In the genomic region with DNA sequence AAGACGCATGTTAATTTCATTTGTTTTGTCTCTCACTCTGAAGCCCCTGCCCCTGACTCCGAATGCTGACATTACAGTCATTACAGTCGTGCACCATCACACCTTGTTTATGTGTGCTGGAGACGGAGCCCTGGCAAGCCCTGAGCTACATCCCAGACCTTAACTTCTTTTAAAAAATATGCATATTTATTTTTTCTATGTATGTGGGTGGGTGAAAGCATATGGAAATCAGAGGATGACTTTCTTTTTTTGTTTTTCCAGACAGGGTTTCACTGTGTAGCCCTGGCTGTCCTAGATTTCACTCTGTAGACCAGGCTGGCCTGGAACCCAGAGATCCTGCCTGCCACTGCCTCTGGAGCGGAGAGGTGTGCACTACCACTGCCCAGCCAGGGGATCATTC, we compare ENCODE assay signal across 18 mouse cellular contexts. TPM values are rescaled to one million over a fixed set of nuclear protein-coding genes. Genes with fewer than 3 reads are reported as not detected.
DNase-seq lines count a peak whose midpoint lies in the region; ATAC-seq and TF ChIP-seq lines count a peak whose summit lies in the region.
"Had no signal": no experiment of that assay in that cellular context is flagged by ENCODE, and none has a peak within 500 bp of the region (broad histone marks: within the 10 kb centered on the region; RNA-seq: fewer than 3 reads in every experiment).

No protein-coding gene starts in this region.

- no peak overlapping the region for H3K4me2 ChIP-seq in lung, embryonic 15.5 days
- H3K4me2 ChIP-seq: embryonic facial prominence, embryonic 12.5 days; forebrain, embryonic 13.5 days; forebrain, embryonic 15.5 days had no signal

- no peak for DNase-seq in left cerebral cortex, adult 2 months (ENCODE audit: extremely low spot score in 1 of 2, low spot score in 2 of 2)
- DNase-seq in left cerebral cortex, postnatal 10 days (ENCODE audit: extremely low spot score in 1 of 2, low spot score in 2 of 2), result no peak
- DNase-seq in lung, postnatal 4 days, result no peak
- DNase-seq in brain, adult 2 months (ENCODE audit: low read depth, low spot score), result peak; percentile 28
- DNase-seq in gastrocnemius, adult 18-20 months (ENCODE audit: low spot score), result no peak
- DNase-seq: adrenal gland, adult 2 months; adrenal gland, postnatal 10 days; adrenal gland, postnatal 25 days; cerebellum, adult 11-12 months; cerebellum, adult 2 months; cerebellum, adult 9-10 months; cerebellum, postnatal 10 days; cerebellum, postnatal 25 days had no signal

- H3K9me3 ChIP-seq in lung, embryonic 15.5 days, result no peaks in the 10 kb centered on the region
- H3K9me3 ChIP-seq: embryonic facial prominence, embryonic 10.5 days; embryonic facial prominence, embryonic 12.5 days; forebrain, embryonic 13.5 days; forebrain, embryonic 15.5 days had no signal

- intact Hi-C loops in left cerebral cortex, adult 2 months (cut with DNase I), result no loop called here
- intact Hi-C loops in left cerebral cortex, postnatal 10 days (cut with DNase I), result no loop called here

- no peak overlapping the region for H3K9ac ChIP-seq in lung, embryonic 15.5 days
- H3K9ac ChIP-seq: embryonic facial prominence, embryonic 12.5 days; forebrain, embryonic 13.5 days; forebrain, embryonic 15.5 days had no signal

- H3K4me3 ChIP-seq in left cerebral cortex, adult 2 months, result no peak overlapping the region
- no peak overlapping the region for H3K4me3 ChIP-seq in lung, embryonic 15.5 days
- H3K4me3 ChIP-seq: embryonic facial prominence, embryonic 10.5 days; embryonic facial prominence, embryonic 12.5 days; forebrain, embryonic 13.5 days; forebrain, embryonic 15.5 days had no signal

- H3K4me1 ChIP-seq in lung, embryonic 15.5 days, result peaks cover 8% of the 10 kb centered on the region
- H3K4me1 ChIP-seq: embryonic facial prominence, embryonic 12.5 days; forebrain, embryonic 13.5 days; forebrain, embryonic 15.5 days had no signal

- no peak for TF ChIP-seq CTCF in left cerebral cortex, adult 2 months (IDR thresholded peaks at IDR 0.05)

- H3K27ac ChIP-seq in left cerebral cortex, adult 2 months, result peak overlapping the region; percentile 63
- H3K27ac ChIP-seq in lung, embryonic 15.5 days, result peak overlapping the region; percentile 64; the same call in 1 of the 2 replicates
- H3K27ac ChIP-seq: embryonic facial prominence, embryonic 10.5 days; embryonic facial prominence, embryonic 12.5 days; forebrain, embryonic 13.5 days; forebrain, embryonic 15.5 days had no signal

- WGBS in lung, embryonic 15.5 days, result 76% methylated on average over 5 of the region's 5 CpGs

- no peaks in the 10 kb centered on the region for H3K27me3 ChIP-seq in lung, embryonic 15.5 days
- H3K27me3 ChIP-seq: embryonic facial prominence, embryonic 12.5 days; forebrain, embryonic 13.5 days; forebrain, embryonic 15.5 days had no signal

- H3K36me3 ChIP-seq in lung, embryonic 15.5 days, result no peaks in the 10 kb centered on the region
- H3K36me3 ChIP-seq: embryonic facial prominence, embryonic 10.5 days; embryonic facial prominence, embryonic 12.5 days; forebrain, embryonic 15.5 days had no signal

- no peak for ATAC-seq in lung, embryonic 15.5 days (ENCODE audit: borderline replicate concordance, extremely low read depth, low FRiP score, low TSS enrichment)
- ATAC-seq: forebrain, embryonic 13.5 days; forebrain, embryonic 15.5 days had no signal

RNA-seq across cellular contexts. Expression of a gene that starts 17.4 kb away (rescaled TPM):
- 100 to 1,000 TPM in 1 of 2 experiments, 10 to 100 TPM in 1; 93.0 to 112 TPM for total RNA-seq in left cerebral cortex, adult 2 months (2021)
- total RNA-seq in left cerebral cortex, postnatal 10 days (2021), result 10 to 100 TPM; 79.1 to 80.8 TPM
- polyA plus RNA-seq in lung, embryonic 15.5 days (2015; fragmentation: Nextera tagmentation; extraction: Ambion mirVana), result 40.8 and 45.1 TPM in 2 replicates
- total RNA-seq in gastrocnemius, adult 18-20 months (2021), result 10 to 100 TPM; 17.3 to 19.2 TPM

RNA-seq across cellular contexts. Expression of a gene that starts 46.7 kb away (rescaled TPM):
- 10 to 100 TPM; 26.3 to 27.8 TPM for total RNA-seq in left cerebral cortex, adult 2 months (2021)
- total RNA-seq in left cerebral cortex, postnatal 10 days (2021), result 10 to 100 TPM; 29.3 to 33.0 TPM
- 157 and 171 TPM in 2 replicates for polyA plus RNA-seq in lung, embryonic 15.5 days (2015; fragmentation: Nextera tagmentation; extraction: Ambion mirVana)
- total RNA-seq in gastrocnemius, adult 18-20 months (2021), result 100 to 1,000 TPM; 159 to 170 TPM

Comparison
In these comparisons a context has a peak if more than half of its experiments do, and no peak if none do; other contexts are left out.
1. RNA of a gene that starts 46.7 kb away (total RNA-seq): 159 to 170 TPM in gastrocnemius, adult 18-20 months; 29.3 to 33.0 TPM in left cerebral cortex, postnatal 10 days and 26.3 to 27.8 TPM in left cerebral cortex, adult 2 months; every median in the first group is over 4 times any median in the second.